Mouse (Mus musculus): Measurements from ENCODE around the gene Vmn2r36. TPM values are rescaled to one million over a fixed set of nuclear protein-coding genes. Genes with fewer than 3 reads are reported as not detected.
"Not testable (repeated sequence)": the region's sequence is repeated elsewhere in the genome, so short reads cannot be mapped to it uniquely, and the experiment has no call there.

The Vmn2r36 gene
- not detected in 2 replicates for total RNA-seq (2015; ENCODE audit: low replicate concordance)
- not detected in 2 replicates for total RNA-seq (2017; ENCODE audit: low replicate concordance)

DNA sequence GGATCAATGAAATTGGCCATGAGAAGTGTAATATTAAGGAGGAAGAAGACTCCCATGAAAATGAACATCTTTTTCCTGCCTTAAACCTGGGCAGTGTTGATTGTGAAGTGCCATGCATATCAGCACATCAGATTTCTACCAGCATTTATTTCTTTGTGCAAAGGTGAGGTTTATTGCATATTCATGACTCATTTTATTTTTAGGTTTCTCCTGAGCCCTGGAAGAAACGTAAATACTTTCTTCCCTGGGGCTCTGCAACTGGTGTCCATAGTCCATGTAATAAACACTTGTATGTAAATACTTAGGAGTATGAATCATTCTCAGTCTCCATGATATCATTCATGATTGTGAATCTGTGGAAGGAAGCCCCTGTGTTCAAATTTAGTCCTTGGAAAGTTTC, at the start of gene Vmn2r36:
Gene Vmn2r36, minus strand, starts transcription at position 101 of the 400 bp plus-strand sequence.
- not testable (repeated sequence) for ATAC-seq (replicated peaks; ENCODE audit: low FRiP score, poor library complexity, severe bottlenecking)

Other genes starting within 250 kb of the Vmn2r36 start
- not detected in 2 replicates for gene Vmn2r34, start 213.0 kb downstream of the Vmn2r36 start, total RNA-seq (2015; ENCODE audit: low replicate concordance)
- not detected in 2 replicates for gene Vmn2r34, start 213.0 kb downstream of the Vmn2r36 start, total RNA-seq (2017; ENCODE audit: low replicate concordance)
- gene Vmn2r35, start 82.6 kb downstream of the Vmn2r36 start, total RNA-seq (2015; ENCODE audit: low replicate concordance): not detected in 2 replicates
- not detected in 2 replicates for gene Vmn2r35, start 82.6 kb downstream of the Vmn2r36 start, total RNA-seq (2017; ENCODE audit: low replicate concordance)